Mouse (Mus musculus): ENCODE results near the gene B3galnt2. TPM values are rescaled to one million over a fixed set of nuclear protein-coding genes. Genes with fewer than 3 reads are reported as not detected.
A peak's percentile ranks its signal among the peaks of the same experiment; 100 is the strongest.

B3galnt2 gene
- total and polyA plus RNA-seq, 2 experiments, result 19.5 to 23.6 TPM

GRCm38 (mm10) chr13:13956686-13957085, 2.4 kb downstream of the B3galnt2 start:
- DNase-seq (ENCODE audit: extremely low read depth, low read depth, low spot score), result peak; percentile 53
- Histone ChIP-seq H3K79me2 (ENCODE audit: control insufficient read depth, insufficient read depth, low read length) (peaks cover 13% of the 10 kb centered on the region; the same call in 1 of the 2 replicates), H3K9ac (ENCODE audit: low read depth, low read length) (no peak overlapping the region), H3K4me1 (ENCODE audit: control insufficient read depth, insufficient read depth, low read length) (peaks cover 11% of the 10 kb centered on the region), H3K27me3 (ENCODE audit: control insufficient read depth, insufficient read depth, low read length) (no peaks in the 10 kb centered on the region), H3K27ac (replicated peaks; ENCODE audit: insufficient read depth, low read depth, low read length) (peak overlapping the region; percentile 41; the same call in 1 of the 2 replicates), H3K36me3 (ENCODE audit: control insufficient read depth, insufficient read depth, low read length) (no peaks in the 10 kb centered on the region), H3K4me3 (ENCODE audit: insufficient read depth, low read depth, low read length) (no peak overlapping the region)
- no peak for TF ChIP-seq POLR2A (IDR thresholded peaks at IDR 0.05; ENCODE audit: extremely low read depth, insufficient read depth, low read length)
- no peak for TF ChIP-seq CTCF (IDR thresholded peaks at IDR 0.05; ENCODE audit: low read depth, low read length)
- 20% methylated on average over 4 of the region's 4 CpGs for WGBS

- H3K27ac ChIP-seq (replicated peaks; ENCODE audit: insufficient read depth, low read depth, low read length), result no peak overlapping the region
- no peaks in the 10 kb centered on the region for H3K27me3 ChIP-seq (ENCODE audit: control insufficient read depth, insufficient read depth, low read length)
- H3K4me3 ChIP-seq (ENCODE audit: insufficient read depth, low read depth, low read length), result no peak overlapping the region
- WGBS, result 94% methylated on average over 4 of the region's 4 CpGs
- TF ChIP-seq POLR2A (IDR thresholded peaks at IDR 0.05; ENCODE audit: extremely low read depth, insufficient read depth, low read length), result no peak
- peaks cover 21% of the 10 kb centered on the region; the same call in 1 of the 2 replicates for H3K79me2 ChIP-seq (ENCODE audit: control insufficient read depth, insufficient read depth, low read length)
- no peak for DNase-seq (ENCODE audit: extremely low read depth, low read depth, low spot score)
- no peaks in the 10 kb centered on the region for H3K36me3 ChIP-seq (ENCODE audit: control insufficient read depth, insufficient read depth, low read length)
- H3K4me1 ChIP-seq (ENCODE audit: control insufficient read depth, insufficient read depth, low read length), result peaks cover 11% of the 10 kb centered on the region
- H3K9ac ChIP-seq (ENCODE audit: low read depth, low read length), result no peak overlapping the region
These were observed 5.9 kb downstream of the B3galnt2 start for GRCm38 (mm10) chr13:13960211-13960610.

- peaks cover 11% of the 10 kb centered on the region for H3K4me1 ChIP-seq (ENCODE audit: control insufficient read depth, insufficient read depth, low read length)
- H3K79me2 ChIP-seq (ENCODE audit: control insufficient read depth, insufficient read depth, low read length), result peaks cover 27% of the 10 kb centered on the region; the same call in 1 of the 2 replicates
- no peak overlapping the region for H3K4me3 ChIP-seq (ENCODE audit: insufficient read depth, low read depth, low read length)
- 79% methylated on average over 4 of the region's 4 CpGs for WGBS
- H3K27ac ChIP-seq (replicated peaks; ENCODE audit: insufficient read depth, low read depth, low read length), result no peak overlapping the region
- H3K9ac ChIP-seq (ENCODE audit: low read depth, low read length), result no peak overlapping the region
- DNase-seq (ENCODE audit: extremely low read depth, low read depth, low spot score), result no peak
- H3K36me3 ChIP-seq (ENCODE audit: control insufficient read depth, insufficient read depth, low read length), result no peaks in the 10 kb centered on the region
- no peaks in the 10 kb centered on the region for H3K27me3 ChIP-seq (ENCODE audit: control insufficient read depth, insufficient read depth, low read length)
- no peak for TF ChIP-seq POLR2A (IDR thresholded peaks at IDR 0.05; ENCODE audit: extremely low read depth, insufficient read depth, low read length)
- no peak for TF ChIP-seq CTCF (IDR thresholded peaks at IDR 0.05; ENCODE audit: low read depth, low read length)
These were observed 6.8 kb downstream of the B3galnt2 start for GRCm38 (mm10) chr13:13961046-13961445.

- Histone ChIP-seq H3K9ac (ENCODE audit: low read depth, low read length) (no peak overlapping the region), H3K36me3 (ENCODE audit: control insufficient read depth, insufficient read depth, low read length) (peaks cover 10% of the 10 kb centered on the region; the same call in 1 of the 2 replicates), H3K4me3 (ENCODE audit: insufficient read depth, low read depth, low read length) (no peak overlapping the region), H3K27me3 (ENCODE audit: control insufficient read depth, insufficient read depth, low read length) (no peaks in the 10 kb centered on the region), H3K27ac (replicated peaks; ENCODE audit: insufficient read depth, low read depth, low read length) (no peak overlapping the region), H3K4me1 (ENCODE audit: control insufficient read depth, insufficient read depth, low read length) (no peaks in the 10 kb centered on the region), H3K79me2 (ENCODE audit: control insufficient read depth, insufficient read depth, low read length) (peaks cover 18% of the 10 kb centered on the region; the same call in 1 of the 2 replicates)
- DNase-seq (ENCODE audit: extremely low read depth, low read depth, low spot score), result no peak
- 89% methylated on average over 19 of the region's 19 CpGs for WGBS
- no peak for TF ChIP-seq POLR2A (IDR thresholded peaks at IDR 0.05; ENCODE audit: extremely low read depth, insufficient read depth, low read length)
- no peak for TF ChIP-seq CTCF (IDR thresholded peaks at IDR 0.05; ENCODE audit: low read depth, low read length)
These were observed 11.2 kb downstream of the B3galnt2 start for GRCm38 (mm10) chr13:13965388-13965964.

- Histone ChIP-seq H3K36me3 (ENCODE audit: control insufficient read depth, insufficient read depth, low read length) (peaks cover 10% of the 10 kb centered on the region; the same call in 1 of the 2 replicates), H3K79me2 (ENCODE audit: control insufficient read depth, insufficient read depth, low read length) (peaks cover 13% of the 10 kb centered on the region; the same call in 1 of the 2 replicates), H3K27ac (replicated peaks; ENCODE audit: insufficient read depth, low read depth, low read length) (no peak overlapping the region), H3K27me3 (ENCODE audit: control insufficient read depth, insufficient read depth, low read length) (no peaks in the 10 kb centered on the region), H3K9ac (ENCODE audit: low read depth, low read length) (no peak overlapping the region), H3K4me3 (ENCODE audit: insufficient read depth, low read depth, low read length) (no peak overlapping the region), H3K4me1 (ENCODE audit: control insufficient read depth, insufficient read depth, low read length) (no peaks in the 10 kb centered on the region)
- no peak for DNase-seq (ENCODE audit: extremely low read depth, low read depth, low spot score)
- no peak for TF ChIP-seq POLR2A (IDR thresholded peaks at IDR 0.05; ENCODE audit: extremely low read depth, insufficient read depth, low read length)
- 63% methylated on average over 4 of the region's 4 CpGs for WGBS
These were observed 11.9 kb downstream of the B3galnt2 start for GRCm38 (mm10) chr13:13966172-13966571.

- Histone ChIP-seq H3K79me2 (ENCODE audit: control insufficient read depth, insufficient read depth, low read length) (peaks cover 13% of the 10 kb centered on the region; the same call in 1 of the 2 replicates), H3K9ac (ENCODE audit: low read depth, low read length) (no peak overlapping the region), H3K27me3 (ENCODE audit: control insufficient read depth, insufficient read depth, low read length) (no peaks in the 10 kb centered on the region), H3K27ac (replicated peaks; ENCODE audit: insufficient read depth, low read depth, low read length) (no peak overlapping the region), H3K4me3 (ENCODE audit: insufficient read depth, low read depth, low read length) (no peak overlapping the region), H3K36me3 (ENCODE audit: control insufficient read depth, insufficient read depth, low read length) (peaks cover 13% of the 10 kb centered on the region; the same call in 1 of the 2 replicates), H3K4me1 (ENCODE audit: control insufficient read depth, insufficient read depth, low read length) (no peaks in the 10 kb centered on the region)
- TF ChIP-seq POLR2A (IDR thresholded peaks at IDR 0.05; ENCODE audit: extremely low read depth, insufficient read depth, low read length), result no peak
- no peak for TF ChIP-seq CTCF (IDR thresholded peaks at IDR 0.05; ENCODE audit: low read depth, low read length)
- WGBS, result 69% methylated on average over 4 of the region's 4 CpGs
- DNase-seq (ENCODE audit: extremely low read depth, low read depth, low spot score), result peak; percentile 18
These were observed 14.4 kb downstream of the B3galnt2 start for GRCm38 (mm10) chr13:13968629-13969111.
